Mouse (Mus musculus) liver, adult 2 months (tissue): ENCODE results near the gene Zfp57.

Experiments used
- CTCF ChIP-seq: fragments of 200-500 bp; IDR thresholded peaks from 2 replicates; pipeline ENCODE4 v1.5.1; 2011; ENCODE audit warnings: low read depth, low read length, control low read depth
- POLR2A ChIP-seq: fragments of 200-500 bp; IDR thresholded peaks from 2 replicates; pipeline ENCODE4 v1.6.1; 2011; ENCODE audit warnings: low read length, control low read depth; ENCODE audit not compliant: insufficient read depth; ENCODE audit errors: extremely low read depth

DNA sequence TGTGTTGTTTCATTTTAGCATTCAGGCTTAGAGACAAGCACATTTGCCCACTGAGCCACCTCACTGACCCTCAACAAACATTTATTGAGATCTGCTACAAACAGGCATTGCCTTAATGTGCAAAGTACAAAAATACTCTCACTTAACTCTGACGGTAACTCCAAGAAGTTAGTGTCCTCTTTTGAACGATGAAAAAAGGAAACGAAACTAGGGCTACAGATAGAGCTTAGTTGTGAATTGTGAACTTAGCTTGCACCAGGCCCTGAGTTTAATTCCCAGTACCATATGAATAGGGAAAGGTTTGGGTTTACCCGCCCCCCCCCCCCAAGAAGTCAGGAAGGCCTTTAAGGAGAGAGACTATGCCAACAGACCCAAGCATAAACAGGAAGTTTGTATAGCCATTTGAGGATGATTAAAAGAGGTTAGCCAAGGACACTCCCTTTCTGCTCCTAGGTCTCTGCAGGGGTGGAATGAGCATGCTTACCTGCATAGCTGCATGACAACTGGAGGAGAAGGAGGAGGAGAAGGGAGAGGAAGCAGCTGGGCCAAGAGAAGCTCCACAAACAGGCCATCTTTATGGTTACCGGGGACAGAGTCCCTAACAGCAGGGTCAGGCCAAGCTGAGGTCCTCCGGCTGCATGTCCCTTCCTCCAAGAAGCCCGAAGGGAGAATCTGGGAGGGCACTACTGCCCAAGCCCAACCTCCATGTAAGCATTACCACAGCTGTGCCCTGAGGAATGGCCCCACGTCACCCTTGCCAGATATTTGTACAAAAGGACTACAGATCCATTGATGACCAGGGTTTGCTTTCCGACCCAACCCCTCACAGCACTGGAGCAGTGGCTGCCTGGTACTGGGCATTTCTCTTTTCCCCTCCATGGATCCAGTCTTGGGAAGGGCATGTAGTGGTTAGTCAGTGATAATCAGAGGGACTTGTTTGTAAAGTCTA is 21.9 kb downstream of the Zfp57 start, which contains the start of gene Mog:
- TF ChIP-seq CTCF (no peak), POLR2A (no peak)
